In the genomic region with DNA sequence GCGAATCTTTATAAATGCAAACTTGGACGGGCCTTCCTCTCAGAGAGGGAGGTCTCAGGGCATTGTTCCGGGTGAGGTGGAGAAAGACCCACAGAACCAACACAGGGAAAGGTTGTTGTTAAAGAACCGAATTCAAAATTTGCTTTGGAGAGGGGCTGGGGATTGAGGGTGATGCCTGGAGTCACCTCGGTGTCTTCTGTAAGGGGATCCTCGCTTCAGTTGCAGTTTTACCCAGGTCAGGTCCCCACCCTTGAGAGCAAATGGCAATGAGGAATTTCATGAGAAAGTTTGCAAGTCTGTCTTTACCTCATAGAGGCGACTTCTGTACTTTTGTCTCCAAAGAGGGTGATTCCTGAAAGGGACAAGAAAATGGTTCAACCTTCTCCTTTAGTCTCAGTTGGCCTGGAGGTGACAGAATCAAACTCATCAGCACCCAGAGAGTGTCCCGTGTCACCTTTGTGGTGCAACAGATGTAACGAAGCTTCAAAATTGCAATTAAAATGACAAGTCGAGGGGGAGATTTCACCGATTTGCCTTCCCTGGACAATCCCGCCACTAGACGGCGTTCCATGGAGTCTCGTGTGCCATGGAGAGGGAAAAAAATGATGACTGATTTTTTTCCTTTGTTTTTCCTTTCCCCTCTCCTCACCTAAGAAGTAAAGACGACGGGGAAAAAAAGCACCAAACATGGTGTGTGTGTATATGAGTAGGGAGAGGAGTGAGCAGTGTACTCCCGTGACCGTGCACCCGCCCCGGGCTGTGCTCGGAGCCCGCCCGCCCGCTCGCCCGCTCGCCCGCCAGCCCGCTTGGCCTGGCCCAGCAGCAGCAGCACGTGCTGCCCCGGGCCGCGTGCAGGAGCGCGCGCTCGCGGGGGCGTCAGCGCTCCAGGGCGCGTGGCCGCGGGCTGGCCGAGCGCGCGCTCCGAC, we compare ENCODE assay signal across 9 mouse cellular contexts. TPM values are rescaled to one million over a fixed set of nuclear protein-coding genes. Genes with fewer than 3 reads are reported as not detected.
DNase-seq lines count a peak whose midpoint lies in the region; ATAC-seq and TF ChIP-seq lines count a peak whose summit lies in the region.
"Had no signal": no experiment of that assay in that cellular context is flagged by ENCODE, and none has a peak within 500 bp of the region (broad histone marks: within the 10 kb centered on the region; RNA-seq: fewer than 3 reads in every experiment).

No protein-coding gene starts in this region.

- peak; percentile 22 for DNase-seq in adrenal gland, postnatal 25 days
- DNase-seq in adrenal gland, adult 8-10 months, result no peak
- DNase-seq in right cerebral cortex, adult 18-20 months, result peak; percentile 29
- no peak for DNase-seq in right cerebral cortex, postnatal 36 days (ENCODE audit: low spot score in 2 of 2)
- no peak for DNase-seq in heart, postnatal 0 days (ENCODE audit: low spot score)
- DNase-seq in limb, embryonic 10.5 days (ENCODE audit: low spot score), result peak; percentile 70

- H3K27me3 ChIP-seq in heart, postnatal 0 days (ENCODE audit: control insufficient read depth, insufficient read depth, low read length), result peaks cover 85% of the 10 kb centered on the region
- H3K27me3 ChIP-seq in limb, embryonic 10.5 days (ENCODE audit: low read depth, poor library complexity, severe bottlenecking), result peaks cover 92% of the 10 kb centered on the region
- peaks cover 34% of the 10 kb centered on the region for H3K27me3 ChIP-seq in neural tube, embryonic 14.5 days (ENCODE audit: control insufficient read depth, insufficient read depth, low read length)

- ATAC-seq in heart, postnatal 0 days (ENCODE audit: insufficient read depth, low read depth), result peak; percentile 36; the same call in 1 of the 2 replicates
- peak; percentile 85 for ATAC-seq in neural tube, embryonic 14.5 days (ENCODE audit: low read depth)
- ATAC-seq in activated CD4-positive, CD25-positive, alpha-beta regulatory T cell, adult 4 months, result no peak

- no peaks in the 10 kb centered on the region for H3K36me3 ChIP-seq in heart, postnatal 0 days (replicated peaks; ENCODE audit: control insufficient read depth, insufficient read depth, low read length)
- H3K36me3 ChIP-seq in limb, embryonic 10.5 days, result no peaks in the 10 kb centered on the region
- no peaks in the 10 kb centered on the region for H3K36me3 ChIP-seq in neural tube, embryonic 14.5 days (ENCODE audit: control insufficient read depth, insufficient read depth, low read length)

- H3K4me3 ChIP-seq in heart, postnatal 0 days (ENCODE audit: low read depth, low read length), result peak overlapping the region; percentile 45
- H3K4me3 ChIP-seq in limb, embryonic 10.5 days, result peak overlapping the region; percentile 50
- peak overlapping the region; percentile 42 for H3K4me3 ChIP-seq in neural tube, embryonic 14.5 days (ENCODE audit: low read depth, low read length)
- H3K4me3 ChIP-seq: myocyte had no signal

- WGBS in heart, postnatal 0 days, result 5% methylated on average over 48 of the region's 50 CpGs
- WGBS in limb, embryonic 10.5 days, result 1% methylated on average over 49 of the region's 50 CpGs
- 2% methylated on average over 33 of the region's 50 CpGs for WGBS in neural tube, embryonic 14.5 days

- peak overlapping the region; percentile 67 for H3K4me2 ChIP-seq in heart, postnatal 0 days (ENCODE audit: low read depth, low read length)
- peak overlapping the region; percentile 83 for H3K4me2 ChIP-seq in neural tube, embryonic 14.5 days (ENCODE audit: low read depth, low read length)

- H3K4me1 ChIP-seq in heart, postnatal 0 days (ENCODE audit: control insufficient read depth, insufficient read depth), result peaks cover 11% of the 10 kb centered on the region
- H3K4me1 ChIP-seq in limb, embryonic 10.5 days, result peaks cover 23% of the 10 kb centered on the region
- H3K4me1 ChIP-seq in neural tube, embryonic 14.5 days (ENCODE audit: control insufficient read depth, insufficient read depth, low read length), result peaks cover 7% of the 10 kb centered on the region

- H3K9me3 ChIP-seq in heart, postnatal 0 days (replicated peaks; ENCODE audit: control insufficient read depth, low read length), result no peaks in the 10 kb centered on the region
- H3K9me3 ChIP-seq in limb, embryonic 10.5 days (replicated peaks), result no peaks in the 10 kb centered on the region
- H3K9me3 ChIP-seq in neural tube, embryonic 14.5 days (ENCODE audit: control insufficient read depth, low read length), result no peaks in the 10 kb centered on the region

- no peak overlapping the region for H3K9ac ChIP-seq in heart, postnatal 0 days (replicated peaks; ENCODE audit: low read depth, low read length)
- peak overlapping the region; percentile 68 for H3K9ac ChIP-seq in neural tube, embryonic 14.5 days (replicated peaks; ENCODE audit: low read depth, low read length)

- TF ChIP-seq CTCF in heart, postnatal 0 days (IDR thresholded peaks at IDR 0.05; ENCODE audit: low read depth), result peak; percentile 45

- no peak for TF ChIP-seq EP300 in heart, postnatal 0 days (IDR thresholded peaks at IDR 0.05; ENCODE audit: low read depth)

- no peak overlapping the region for H3K27ac ChIP-seq in heart, postnatal 0 days (ENCODE audit: low read depth)
- peak overlapping the region; percentile 89 for H3K27ac ChIP-seq in limb, embryonic 10.5 days
- H3K27ac ChIP-seq in neural tube, embryonic 14.5 days (ENCODE audit: low read depth, low read length), result no peak overlapping the region

RNA-seq across cellular contexts. Expression of gene Tbr1, which starts 12.1 kb away (rescaled TPM):
- not detected in 2 replicates for total RNA-seq in adrenal gland, postnatal 25 days (2021)
- total RNA-seq in adrenal gland, adult 8-10 months (2022), result under 1 TPM in 3 of 4 experiments, not detected in 1; 0.07 to 0.22 (median 0.08) TPM
- not detected in 2 replicates for total RNA-seq in heart, postnatal 0 days (2014; rRNA removed; ENCODE audit: low replicate concordance)
- 0.07 TPM in 1 of 2 replicates, not detected in the other for polyA plus RNA-seq in heart, postnatal 0 days (2015; fragmentation: Nextera tagmentation; extraction: Ambion mirVana)
- polyA plus RNA-seq in limb, embryonic 10.5 days (2016; fragmentation: Nextera tagmentation; extraction: Ambion mirVana), result 0.04 and 0.10 TPM in 2 replicates
- 0.16 and 0.19 TPM in 2 replicates for polyA plus RNA-seq in neural tube, embryonic 14.5 days (2014; fragmentation: Nextera tagmentation; extraction: Ambion mirVana)
- not detected for polyA plus RNA-seq in activated CD4-positive, CD25-positive, alpha-beta regulatory T cell, adult 4 months (2017; shearing (Covaris generic))

Comparison
In these comparisons a context has a peak if more than half of its experiments do, and no peak if none do; other contexts are left out.
1. DNase-seq: peak in adrenal gland, postnatal 25 days (single experiment), right cerebral cortex, adult 18-20 months (single experiment) and limb, embryonic 10.5 days (single experiment); none in adrenal gland, adult 8-10 months (single experiment), right cerebral cortex, postnatal 36 days (0 of 2) and heart, postnatal 0 days (single experiment).
2. Peak in every context shown above with its lines, with median percentiles within 50 percentile points of each other: H3K4me3 ChIP-seq.